Mouse (Mus musculus) heart, embryonic 10.5 days (tissue): ENCODE data around the gene Fabp2. TPM values are rescaled to one million over a fixed set of nuclear protein-coding genes. Genes with fewer than 3 reads are reported as not detected.
"Not testable (repeated sequence)": the region's sequence is repeated elsewhere in the genome, so short reads cannot be mapped to it uniquely, and the experiment has no call there.

Experiments used
- DNase-seq: peaks from one replicate; pipeline ENCODE4 v3.0.0-alpha.2; 2017; ENCODE audit warnings: low spot score
- H3K27ac ChIP-seq: fragments of 300-500 bp; sonication (generic); 2 replicates; pipeline ENCODE4 v1.5.1; 2016; ENCODE audit warnings: mild to moderate bottlenecking
- H3K27me3 ChIP-seq: fragments of 300-500 bp; sonication (generic); 2 replicates; pipeline ENCODE4 v1.6.1; 2016; ENCODE audit warnings: mild to moderate bottlenecking; ENCODE audit not compliant: poor library complexity, insufficient read depth, severe bottlenecking
- H3K36me3 ChIP-seq: fragments of 300-500 bp; sonication (generic); 2 replicates; pipeline ENCODE4 v1.6.1; 2016; ENCODE audit warnings: mild to moderate bottlenecking, moderate library complexity
- H3K4me1 ChIP-seq: fragments of 300-500 bp; sonication (generic); 2 replicates; pipeline ENCODE4 v1.6.1; 2016; ENCODE audit warnings: mild to moderate bottlenecking
- H3K4me3 ChIP-seq: fragments of 300-500 bp; sonication (generic); 2 replicates; pipeline ENCODE4 v1.5.1; 2016; ENCODE audit warnings: mild to moderate bottlenecking, moderate library complexity
- H3K9me3 ChIP-seq: fragments of 300-500 bp; sonication (generic); 2 replicates; pipeline ENCODE4 v1.6.1; 2016; ENCODE audit warnings: mild to moderate bottlenecking, moderate library complexity
- WGBS: fragments of 180-500 bp; shearing (Covaris S2); methylation state at CpG from one replicate; pipeline ENCODE4 v1.1.7; 2016; 5-methylcytosine and 5-hydroxymethylcytosine counted together
- polyA plus RNA-seq: library from polyadenylated mRNA; unstranded; fragments of >200 nt; fragmentation: Nextera tagmentation; extraction: Ambion mirVana; gene quantifications from 2 replicates; pipeline ENCODE4 v1.2.1, GENCODE M21; 2016

Gene Fabp2
- polyA plus RNA-seq, 1 experiment from 2014 or later: 0.41 TPM

DNA sequence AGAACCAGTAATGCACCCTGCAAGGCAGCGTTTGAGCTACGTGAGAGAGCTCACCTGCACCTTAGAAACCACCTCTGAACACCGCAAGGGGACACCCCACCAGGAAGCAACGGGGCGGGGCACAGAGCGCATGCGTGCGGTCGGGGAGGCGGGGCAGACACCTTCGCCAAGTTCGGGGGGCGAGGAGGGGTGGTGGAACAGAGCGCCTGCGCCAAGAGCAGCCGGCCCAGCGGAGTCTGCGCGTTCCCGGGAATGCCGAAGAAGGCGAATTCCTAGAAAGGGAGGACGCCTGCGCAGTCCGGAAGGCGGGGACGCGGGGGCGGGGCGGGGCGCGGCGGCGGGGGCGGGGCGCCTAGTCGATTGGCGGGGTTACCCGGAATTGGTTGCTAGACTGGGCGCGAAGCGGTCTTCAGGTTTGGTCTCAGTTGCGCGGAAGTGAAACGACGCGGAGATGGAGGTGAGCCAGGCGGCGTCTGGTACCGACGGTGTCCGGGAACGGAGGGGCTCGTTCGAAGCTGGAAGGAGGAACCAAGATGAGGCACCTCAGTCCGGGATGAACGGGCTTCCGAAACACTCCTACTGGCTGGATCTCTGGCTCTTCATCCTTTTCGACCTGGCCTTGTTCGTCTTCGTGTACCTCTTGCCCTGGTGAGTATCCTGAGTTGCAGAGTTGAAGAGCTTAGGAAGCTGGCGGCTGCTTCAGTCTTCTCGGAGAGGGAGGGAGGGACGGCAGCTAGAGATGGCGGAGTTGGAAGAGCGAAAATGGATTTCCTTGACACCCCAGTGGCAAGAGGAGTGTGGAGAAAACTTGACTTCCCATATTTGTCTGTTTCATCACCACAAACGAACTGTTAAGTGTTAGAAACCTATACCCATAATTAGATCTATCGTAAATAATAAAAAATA lies 29.4 kb downstream of the Fabp2 start, which contains the start of gene 1810037I17Rik:
Gene 1810037I17Rik (plus strand): TSS at position 195 of the 906 bp plus-strand sequence.
- Histone ChIP-seq H3K4me3 (peak within 1 kb of the TSS; percentile 69), H3K36me3 (peaks cover 17% of the 10 kb centered on the region; the same call in 1 of the 2 replicates), H3K9me3 (no peaks in the 10 kb centered on the region), H3K4me1 (peaks cover 30% of the 10 kb centered on the region), H3K27me3 (no peaks in the 10 kb centered on the region), H3K27ac (peak within 1 kb of the TSS; percentile 89)
- WGBS: under 1% methylated on average over 68 of the region's 68 CpGs
- DNase-seq: peak; percentile 99

DNA sequence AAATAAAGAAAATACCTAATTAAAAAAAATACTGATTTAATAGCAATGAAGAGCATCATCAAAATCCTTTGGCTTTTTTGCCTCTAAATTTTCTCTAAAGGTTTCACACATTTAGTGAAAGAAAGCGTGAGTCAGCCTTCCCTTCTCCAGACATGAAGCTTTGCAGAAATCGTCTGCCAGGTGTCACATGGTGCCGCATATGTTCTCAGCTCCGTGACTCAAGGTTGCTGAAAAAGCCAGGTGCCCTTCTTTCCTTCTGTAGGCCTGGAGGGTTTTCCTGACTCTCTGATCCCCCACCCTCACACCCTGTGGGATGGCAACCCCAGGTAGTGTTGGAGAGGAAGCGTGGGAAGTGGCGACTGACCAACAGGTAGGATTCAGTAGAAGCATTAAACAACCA lies 34.9 kb downstream of the Fabp2 start:
- Histone ChIP-seq H3K27ac (no peak overlapping the region), H3K4me3 (no peak overlapping the region), H3K36me3 (peaks cover 31% of the 10 kb centered on the region; the same call in 1 of the 2 replicates), H3K9me3 (no peaks in the 10 kb centered on the region), H3K4me1 (peaks cover 10% of the 10 kb centered on the region), H3K27me3 (no peaks in the 10 kb centered on the region)
- WGBS: 87% methylated on average over 6 of the region's 6 CpGs
- no peak for DNase-seq

DNA sequence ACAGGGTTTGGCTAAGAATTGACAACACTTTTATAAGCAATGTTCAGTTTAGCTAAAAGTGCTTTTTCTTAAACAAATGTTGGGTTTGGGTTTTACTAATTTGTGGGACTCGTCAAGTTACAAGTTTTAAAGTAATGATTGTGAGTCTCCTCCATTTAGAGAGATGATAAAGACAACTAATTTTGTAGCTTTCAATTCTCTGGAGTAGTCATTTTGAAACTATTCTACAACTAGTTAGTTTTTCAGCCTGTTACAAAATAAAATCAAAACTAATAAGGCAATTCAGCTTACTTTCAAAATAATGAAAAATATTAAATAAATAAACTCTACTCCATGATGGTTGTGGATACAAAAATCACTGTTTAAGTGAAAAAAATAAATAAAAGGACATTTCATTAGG lies 37.6 kb downstream of the Fabp2 start:
- no peak overlapping the region for H3K4me3 ChIP-seq
- H3K27me3 ChIP-seq: no peaks in the 10 kb centered on the region
- H3K9me3 ChIP-seq: no peaks in the 10 kb centered on the region
- no peak overlapping the region for H3K27ac ChIP-seq
- no peaks in the 10 kb centered on the region for H3K4me1 ChIP-seq
- WGBS: 81% methylated on average over 1 of the region's 1 CpGs
- DNase-seq: no peak
- H3K36me3 ChIP-seq: peaks cover 23% of the 10 kb centered on the region; the same call in 1 of the 2 replicates

DNA sequence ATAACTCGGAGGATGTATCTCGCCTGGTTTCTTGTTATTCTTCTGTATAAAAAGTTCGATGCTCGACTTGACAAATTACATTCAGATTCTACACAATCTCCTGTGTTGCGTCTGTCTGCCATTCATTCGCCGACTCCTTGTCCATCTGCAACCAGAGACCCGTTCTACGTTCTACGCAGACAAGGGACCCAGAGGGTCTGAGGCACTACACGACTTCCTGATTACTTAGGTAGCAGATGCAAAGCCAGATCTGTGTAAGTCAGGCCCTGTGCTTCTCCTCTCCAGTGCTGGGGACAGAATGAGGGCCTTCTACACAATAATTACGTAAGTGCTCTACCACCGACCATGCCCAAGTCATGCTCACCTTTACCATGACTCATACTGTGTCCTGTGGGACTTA lies 42.3 kb downstream of the Fabp2 start:
- not testable (repeated sequence) for H3K27me3 ChIP-seq, H3K27ac ChIP-seq, H3K9me3 ChIP-seq, H3K4me1 ChIP-seq, H3K4me3 ChIP-seq, DNase-seq
- peaks cover 15% of the 10 kb centered on the region; the same call in 1 of the 2 replicates for H3K36me3 ChIP-seq
- 85% methylated on average over 13 of the region's 13 CpGs for WGBS

DNA sequence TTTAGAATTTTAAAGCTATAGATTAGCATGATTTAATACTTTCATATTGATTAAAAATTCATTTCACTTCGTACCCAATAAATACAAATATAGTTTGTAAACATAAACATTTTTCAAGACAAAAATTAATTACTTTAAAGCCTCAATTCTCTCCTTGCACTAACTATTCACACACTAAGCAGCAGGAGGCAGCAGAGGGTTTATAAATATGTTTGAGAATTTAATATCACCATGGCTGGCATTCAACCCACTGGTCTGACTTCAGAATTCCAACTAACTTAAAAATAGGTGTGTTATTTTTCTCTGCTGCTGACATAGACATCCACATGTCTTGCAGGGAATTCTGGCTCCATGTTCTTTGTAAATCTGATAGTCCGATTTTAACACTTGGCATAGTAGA lies 44.3 kb downstream of the Fabp2 start:
- 76% methylated on average over 2 of the region's 2 CpGs for WGBS
- peaks cover 10% of the 10 kb centered on the region; the same call in 1 of the 2 replicates for H3K36me3 ChIP-seq
- no peak overlapping the region for H3K27ac ChIP-seq
- DNase-seq: no peak
- no peak overlapping the region for H3K4me3 ChIP-seq
- H3K9me3 ChIP-seq: no peaks in the 10 kb centered on the region
- H3K27me3 ChIP-seq: no peaks in the 10 kb centered on the region
- H3K4me1 ChIP-seq: peaks cover 7% of the 10 kb centered on the region

DNA sequence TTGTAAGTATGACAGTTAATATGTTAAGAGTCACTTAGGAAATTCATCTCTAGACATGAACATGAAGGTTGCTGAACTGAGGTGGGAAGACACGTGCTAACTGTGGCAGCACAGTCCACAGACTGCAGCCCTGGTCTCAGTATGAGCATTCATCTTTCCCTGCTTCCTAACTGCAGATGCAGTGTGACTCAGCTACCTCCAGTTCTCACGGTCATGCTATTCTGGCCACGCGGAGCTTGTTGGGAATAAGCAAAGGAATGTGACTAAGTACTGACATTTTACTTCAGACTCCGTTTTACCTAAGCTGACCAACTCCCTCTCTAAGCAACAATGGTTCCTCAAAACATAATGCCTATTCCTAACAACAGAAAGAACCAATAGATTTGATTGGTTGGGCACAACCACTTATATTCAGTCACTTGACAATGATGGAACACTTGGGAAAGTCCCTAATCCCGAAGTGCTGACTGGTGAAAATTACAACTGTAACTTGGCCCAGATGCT lies 48.6 kb downstream of the Fabp2 start:
- 73% methylated on average over 6 of the region's 6 CpGs for WGBS
- H3K36me3 ChIP-seq: peaks cover 4% of the 10 kb centered on the region; the same call in 1 of the 2 replicates
- DNase-seq: no peak
- no peak overlapping the region for H3K4me3 ChIP-seq
- H3K27ac ChIP-seq: no peak overlapping the region
- no peaks in the 10 kb centered on the region for H3K9me3 ChIP-seq
- peaks cover 7% of the 10 kb centered on the region for H3K4me1 ChIP-seq
- no peaks in the 10 kb centered on the region for H3K27me3 ChIP-seq

Other genes starting within 250 kb of the Fabp2 start
- 1.8 and 3.4 TPM in 2 replicates for gene Pde5a, start 166.1 kb upstream of the Fabp2 start, polyA plus RNA-seq
- not detected in 2 replicates for gene Gm10959, start 24.3 kb downstream of the Fabp2 start, polyA plus RNA-seq
- 123 and 136 TPM in 2 replicates for gene 1810037I17Rik, start 29.1 kb downstream of the Fabp2 start, polyA plus RNA-seq
- 9.9 and 10.7 TPM in 2 replicates for gene Usp53, start 89.4 kb downstream of the Fabp2 start, polyA plus RNA-seq
- 24.0 and 70.2 TPM in 2 replicates for gene Myoz2, start 139.9 kb downstream of the Fabp2 start, polyA plus RNA-seq